Mouse (Mus musculus) ovary, postnatal 36 days (tissue): ENCODE data around the gene Gm5538.

ENCODE experiments used
- DNase-seq: peaks from one replicate; pipeline ENCODE4 v3.0.0; 2022; ENCODE audit warnings: low spot score, mixed read lengths

Gene Gm5538

GRCm38 (mm10) chr3:59729490-59729889, at the start of gene Gm5538:
TSS of gene Gm5538 (plus strand) at chr3:59729790.
- DNase-seq = no peak

GRCm38 (mm10) chr3:59697391-59697790, 32.2 kb upstream of the Gm5538 start:
- no peak for DNase-seq

GRCm38 (mm10) chr3:59702614-59703110, 26.9 kb upstream of the Gm5538 start:
- no peak for DNase-seq

GRCm38 (mm10) chr3:59739866-59740265, 10.3 kb downstream of the Gm5538 start:
- no peak for DNase-seq

GRCm38 (mm10) chr3:59744181-59744580, 14.6 kb downstream of the Gm5538 start:
- DNase-seq = no peak
